Mouse (Mus musculus): ENCODE data around the gene Trim12a.
"Not testable (repeated sequence)": the region's sequence is repeated elsewhere in the genome, so short reads cannot be mapped to it uniquely, and the experiment has no call there.

The Trim12a gene

GRCm38 (mm10) chr7:104315369-104316080 lies at the start of gene Trim12a:
Trim12a (minus strand) TSS chr7:104315466.
- CTCF ChIA-PET = not testable (repeated sequence)
- POLR2A ChIA-PET = interaction anchor here in 1 of 4 experiments (1.2 to 2.5 kb wide), 3 partner anchors 16 to 96 kb away, joined by 4 to 11 read pairs (median 5); no protein-coding TSS in a partner anchor

- CTCF ChIA-PET = no interaction called here
- POLR2A ChIA-PET = interaction anchor here in 2 of 4 experiments (1.5 to 1.9 kb wide), 2 partner anchors 96 to 136 kb away, joined by 3 to 5 read pairs; no protein-coding TSS in a partner anchor
Observed at GRCm38 (mm10) chr7:104353600-104353967, 38.3 kb upstream of the Trim12a start.

- ChIA-PET CTCF (no interaction called here), POLR2A (interaction anchor here (0.8 to 1.9 kb wide), 6 partner anchors 96 to 135 kb away, joined by 3 to 5 read pairs (median 4); partner anchors contain the start of gene Trim34a (in 1 of the 4))
Observed at GRCm38 (mm10) chr7:104352717-104353599, 37.7 kb upstream of the Trim12a start, which contains the start of gene Trim12c. Trim12c (minus strand) TSS chr7:104353362.

DNA sequence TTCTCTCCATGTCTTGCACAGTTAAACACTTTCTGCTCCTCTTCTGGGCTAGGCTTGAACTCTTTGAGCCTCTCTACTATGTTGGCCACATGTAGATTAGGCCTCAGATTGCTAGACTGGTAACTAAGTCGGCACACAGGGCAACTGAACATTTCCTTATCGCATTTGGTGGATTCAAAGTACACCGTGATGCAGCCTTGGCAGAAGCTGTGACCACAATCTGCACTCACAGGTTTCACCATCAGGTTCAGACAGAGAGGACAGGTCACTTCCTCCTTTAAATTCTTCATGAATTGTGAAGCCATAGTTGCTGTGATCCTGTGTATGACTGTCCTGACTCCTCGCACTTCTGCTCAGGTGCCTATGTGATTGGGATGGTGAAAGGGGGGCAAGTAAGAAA lies 32.8 kb upstream of the Trim12a start:
- CTCF ChIA-PET, POLR2A ChIA-PET: not testable (repeated sequence)

DNA sequence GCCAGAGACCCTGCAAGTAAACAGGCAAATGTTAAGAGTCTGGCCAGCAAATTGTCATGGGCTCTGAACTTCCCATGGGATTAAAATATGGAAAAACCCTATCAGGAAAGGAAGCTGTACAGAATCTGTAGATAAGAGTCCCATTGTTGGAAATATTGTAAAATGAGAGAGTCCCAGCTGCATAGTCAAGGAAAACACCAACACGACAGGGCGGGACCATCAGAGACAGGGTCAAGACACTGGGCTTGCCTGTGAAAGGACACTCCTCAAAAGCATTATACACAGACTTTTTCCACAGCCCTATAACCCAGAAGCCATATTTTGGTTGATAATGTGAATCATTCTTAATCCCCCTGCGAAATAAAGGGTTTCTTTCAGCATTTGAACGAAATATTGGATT lies 25.5 kb upstream of the Trim12a start:
- CTCF ChIA-PET, POLR2A ChIA-PET: not testable (repeated sequence)

DNA sequence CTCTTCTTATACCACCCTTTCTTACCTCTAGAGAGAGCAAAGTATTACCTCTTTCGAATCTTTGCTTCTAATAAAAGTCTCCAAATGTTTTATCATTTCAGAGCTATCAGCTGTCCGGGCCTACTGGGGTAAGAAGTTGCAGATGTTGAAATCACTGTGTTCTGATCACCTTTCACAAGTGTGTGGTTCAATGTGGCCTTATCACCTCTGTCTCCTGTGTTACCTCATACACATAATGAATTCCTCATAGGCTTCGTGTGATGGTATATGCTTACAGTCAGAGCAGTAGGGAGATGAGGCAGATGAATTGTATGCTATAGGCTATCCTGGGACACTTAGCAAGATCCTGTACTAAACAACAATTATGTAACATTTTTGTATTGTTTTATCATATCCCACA lies 20.3 kb upstream of the Trim12a start:
- CTCF ChIA-PET = not testable (repeated sequence)

GRCm38 (mm10) chr7:104329171-104329570 lies 13.9 kb upstream of the Trim12a start, which contains the start of gene Trim34b:
Trim34b (plus strand) TSS chr7:104329471.
- CTCF ChIA-PET, POLR2A ChIA-PET: not testable (repeated sequence)

More for the DNA sequence above, 20.3 kb upstream of the Trim12a start:
- POLR2A ChIA-PET = not testable (repeated sequence)

DNA sequence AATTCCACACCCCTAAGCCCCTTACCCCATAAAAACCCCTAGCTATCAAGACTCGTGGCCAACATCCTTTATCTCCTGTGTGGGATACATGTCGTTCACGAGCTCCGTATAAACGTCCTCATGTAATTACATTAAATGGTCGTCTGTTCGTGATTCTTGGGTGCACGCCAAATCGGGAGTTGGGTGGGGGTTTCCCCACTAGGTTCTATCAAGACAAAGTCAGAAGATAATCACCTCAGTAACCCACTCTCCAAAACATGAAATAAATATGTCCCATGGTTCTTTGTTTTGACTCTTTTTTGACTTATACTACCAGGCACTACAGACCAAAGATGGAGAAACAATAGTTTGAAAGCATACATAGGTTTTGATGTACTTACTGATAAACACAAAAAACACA lies 6.8 kb upstream of the Trim12a start:
- ChIA-PET CTCF (no interaction called here), POLR2A (no interaction called here)

DNA sequence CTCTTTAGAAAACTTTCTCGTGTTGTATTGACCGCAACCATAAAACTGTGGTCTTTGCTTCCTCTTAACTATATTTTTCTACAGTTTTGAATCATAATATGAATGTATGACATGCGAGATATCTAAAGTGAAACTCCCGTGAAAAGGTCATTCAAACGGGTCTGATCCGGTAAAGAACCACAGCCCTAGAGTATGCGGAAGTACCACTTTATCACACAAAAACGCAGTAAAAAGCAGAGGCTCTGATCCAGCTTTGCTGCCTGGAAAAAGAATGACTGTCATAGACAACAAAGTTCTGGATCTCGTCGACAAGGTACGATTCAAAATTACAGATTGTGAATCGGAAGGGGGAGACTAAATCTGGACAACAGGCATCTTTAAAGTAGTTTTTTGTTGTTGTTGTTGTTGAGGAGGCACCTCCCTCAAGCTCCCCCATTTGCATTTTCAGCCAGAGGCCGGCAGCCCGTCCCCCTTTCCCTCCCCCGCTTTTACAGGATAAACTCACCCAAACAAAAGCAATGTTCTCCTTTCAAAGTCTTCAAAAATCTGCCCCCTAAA lies 391 bp downstream of the Trim12a start:
- CTCF ChIA-PET = no interaction called here

DNA sequence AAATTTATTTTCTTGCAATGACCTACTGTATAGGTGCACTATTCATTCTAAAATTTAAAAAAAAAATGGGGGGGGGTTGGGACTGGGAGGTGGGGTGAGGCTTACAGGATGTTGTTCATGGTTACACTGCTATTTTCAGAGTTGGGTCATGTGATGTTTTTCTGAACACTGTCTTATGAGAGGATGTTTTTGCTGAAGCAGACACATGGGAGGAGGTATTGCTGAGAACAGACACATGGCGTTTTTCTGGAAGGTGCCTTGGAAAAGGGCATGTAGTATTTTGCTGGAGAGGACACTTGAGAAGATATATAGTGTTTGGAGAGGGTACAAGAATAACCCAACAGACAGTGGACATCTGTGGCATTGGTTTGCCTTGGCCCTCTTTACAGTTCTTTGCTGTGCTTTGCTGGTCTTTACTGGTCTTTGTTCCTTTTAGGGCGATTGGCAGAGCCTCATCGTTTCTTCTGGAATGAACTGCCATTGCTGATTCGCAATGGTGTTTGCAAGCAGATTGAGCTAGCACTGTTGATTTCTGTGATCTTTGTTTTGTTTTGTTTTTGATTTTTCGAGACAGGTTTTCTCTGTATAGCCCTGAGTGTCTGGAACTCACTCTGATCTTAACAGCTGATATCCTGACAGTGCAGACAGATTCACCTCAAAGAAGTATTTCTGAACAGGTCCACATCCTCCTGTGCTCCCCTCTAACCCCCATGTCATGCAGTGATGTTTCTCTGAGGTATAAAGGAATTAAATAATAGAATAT lies 23.4 kb downstream of the Trim12a start:
- ChIA-PET CTCF (no interaction called here), POLR2A (no interaction called here)

More for the DNA sequence above, 391 bp downstream of the Trim12a start:
- POLR2A ChIA-PET = interaction anchor here in 1 of 4 experiments (1.2 to 2.5 kb wide), 2 partner anchors 16 to 95 kb away, joined by 5 to 11 read pairs; no protein-coding TSS in a partner anchor

DNA sequence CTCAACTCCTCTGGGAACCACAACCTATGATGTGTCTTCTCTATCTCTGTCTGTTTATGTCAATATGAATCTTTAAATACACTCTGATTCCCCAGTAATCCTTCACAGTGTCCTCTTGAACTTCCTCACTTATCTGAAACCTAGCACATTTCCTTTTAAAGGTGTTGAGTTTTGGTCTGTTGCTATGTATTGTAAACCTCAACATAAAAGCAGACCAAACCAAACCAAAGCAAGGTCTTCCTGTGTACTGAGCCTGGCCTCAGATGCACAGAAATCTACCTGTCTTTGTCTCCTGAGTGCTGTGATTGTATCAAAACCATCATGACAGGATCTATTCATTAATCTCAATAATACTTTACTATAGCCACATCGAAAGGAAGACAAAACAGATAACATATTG lies 24.6 kb downstream of the Trim12a start:
- CTCF ChIA-PET = no interaction called here
- POLR2A ChIA-PET = interaction anchor here in 1 of 4 experiments (0.5 kb wide), 1 partner anchor 63 kb away, joined by 4 read pairs; no protein-coding TSS in a partner anchor

DNA sequence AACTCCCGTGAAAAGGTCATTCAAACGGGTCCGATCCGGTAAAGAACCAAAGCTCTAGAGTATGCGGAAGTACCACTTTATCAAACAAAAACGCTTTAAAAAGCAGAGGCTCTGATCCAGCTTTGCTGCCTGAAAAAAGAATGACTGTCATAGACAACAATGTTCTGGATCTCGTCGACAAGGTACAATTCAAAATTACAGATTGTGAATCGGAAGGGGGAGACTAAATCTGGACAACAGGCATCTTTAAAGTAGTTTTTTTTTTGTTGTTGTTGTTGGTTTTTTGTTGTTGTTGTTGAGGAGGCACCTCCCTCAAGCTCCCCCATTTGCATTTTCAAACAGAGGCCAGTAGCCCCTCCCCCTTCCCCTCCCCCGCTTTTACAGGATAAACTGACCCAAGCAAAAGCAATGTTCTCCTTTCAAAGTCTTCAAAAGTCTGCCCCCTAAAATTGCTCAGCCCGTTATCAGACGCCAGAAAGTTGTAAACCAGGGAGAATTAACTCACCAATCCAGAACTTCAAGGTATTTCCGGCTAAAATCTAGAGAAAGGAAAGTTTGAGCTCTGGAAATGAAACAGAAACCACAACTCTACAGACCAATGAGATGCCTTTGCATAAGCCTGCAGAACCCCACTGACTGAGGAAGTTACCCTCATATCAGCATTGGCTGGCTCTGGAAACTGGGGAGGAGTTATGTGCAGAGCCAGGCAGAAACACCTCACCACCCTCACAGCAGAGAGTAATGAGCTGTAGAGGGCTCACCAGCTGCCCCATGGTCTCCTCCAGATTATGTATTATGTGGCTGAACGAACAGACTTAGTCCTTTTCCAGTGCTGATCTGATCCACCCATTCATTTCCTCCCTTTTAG lies 27.5 kb downstream of the Trim12a start, which contains the start of gene Trim5:
Gene Trim5, minus strand, starts transcription at position 519 of the 868 bp plus-strand sequence.
- CTCF ChIA-PET = not testable (repeated sequence)
- POLR2A ChIA-PET = interaction anchor here in 1 of 4 experiments (0.6 kb wide), 2 partner anchors 58 to 211 kb away, joined by 3 read pairs; no protein-coding TSS in a partner anchor

- POLR2A ChIA-PET, CTCF ChIA-PET: not testable (repeated sequence)
Observed at GRCm38 (mm10) chr7:104279361-104279760, 35.9 kb downstream of the Trim12a start.

- CTCF ChIA-PET = not testable (repeated sequence)
Observed at GRCm38 (mm10) chr7:104265335-104265734, 49.9 kb downstream of the Trim12a start.

GRCm38 (mm10) chr7:104260380-104260779 lies 54.9 kb downstream of the Trim12a start:
- CTCF ChIA-PET = not testable (repeated sequence)

More at GRCm38 (mm10) chr7:104265335-104265734, 49.9 kb downstream of the Trim12a start:
- POLR2A ChIA-PET = not testable (repeated sequence)

More at GRCm38 (mm10) chr7:104260380-104260779, 54.9 kb downstream of the Trim12a start:
- POLR2A ChIA-PET = not testable (repeated sequence)

Measured in embryonic stem cell, embryonic (primary cell).